Mouse (Mus musculus): ENCODE data around the gene Ptpn9. TPM values are rescaled to one million over a fixed set of nuclear protein-coding genes. Genes with fewer than 3 reads are reported as not detected.
"Not testable (repeated sequence)": the region's sequence is repeated elsewhere in the genome, so short reads cannot be mapped to it uniquely, and the experiment has no call there.

Ptpn9 gene
- 27.5 and 29.0 TPM in 2 replicates for polyA plus RNA-seq (2015; fragmentation: Nextera tagmentation; extraction: Ambion mirVana)

- WGBS = 2% methylated on average over 62 of the region's 62 CpGs
- Histone ChIP-seq H3K4me3 (peak within 1 kb of the TSS; percentile 60), H3K4me1 (peaks cover 23% of the 10 kb centered on the region), H3K4me2 (replicated peaks) (peak within 1 kb of the TSS; percentile 81), H3K9me3 (no peaks in the 10 kb centered on the region), H3K27ac (replicated peaks) (peak within 1 kb of the TSS; percentile 92), H3K36me3 (no peaks in the 10 kb centered on the region), H3K9ac (replicated peaks) (peak within 1 kb of the TSS; percentile 97), H3K27me3 (no peaks in the 10 kb centered on the region)
- ATAC-seq (replicated peaks) = peak; percentile 95
Observed at GRCm38 (mm10) chr9:56994286-56995197, at the start of gene Ptpn9. Ptpn9 (plus strand) TSS chr9:56994923.

GRCm38 (mm10) chr9:56947481-56947880 lies 47.2 kb upstream of the Ptpn9 start:
- H3K36me3 ChIP-seq; H3K4me2 ChIP-seq (replicated peaks); H3K9ac ChIP-seq (replicated peaks); H3K9me3 ChIP-seq; H3K27ac ChIP-seq (replicated peaks); ATAC-seq (replicated peaks); H3K27me3 ChIP-seq; H3K4me3 ChIP-seq: not testable (repeated sequence)
- 24% methylated on average over 3 of the region's 3 CpGs for WGBS
- H3K4me1 ChIP-seq = peaks cover 13% of the 10 kb centered on the region

- not testable (repeated sequence) for H3K27me3 ChIP-seq; H3K9ac ChIP-seq (replicated peaks); H3K36me3 ChIP-seq; H3K4me3 ChIP-seq; H3K4me2 ChIP-seq (replicated peaks); H3K27ac ChIP-seq (replicated peaks); H3K9me3 ChIP-seq; ATAC-seq (replicated peaks)
- WGBS = 88% methylated on average over 5 of the region's 5 CpGs
- H3K4me1 ChIP-seq = peaks cover 13% of the 10 kb centered on the region
Observed at GRCm38 (mm10) chr9:56948699-56949098, 46.0 kb upstream of the Ptpn9 start.

- Histone ChIP-seq H3K9ac (replicated peaks) (peak overlapping the region; percentile 35; the same call in 1 of the 2 replicates), H3K4me3 (peak overlapping the region; percentile 73), H3K27me3 (no peaks in the 10 kb centered on the region), H3K36me3 (no peaks in the 10 kb centered on the region), H3K4me1 (peaks cover 13% of the 10 kb centered on the region), H3K27ac (replicated peaks) (no peak overlapping the region), H3K4me2 (replicated peaks) (peak overlapping the region; percentile 52), H3K9me3 (no peaks in the 10 kb centered on the region)
- ATAC-seq (replicated peaks) = no peak
- WGBS = 32% methylated on average over 13 of the region's 13 CpGs
Observed at GRCm38 (mm10) chr9:56949767-56950166, 45.0 kb upstream of the Ptpn9 start.

GRCm38 (mm10) chr9:56950414-56951400 lies 44.0 kb upstream of the Ptpn9 start, which contains the start of gene Snupn:
Snupn (plus strand) TSS chr9:56950878.
- Histone ChIP-seq H3K27me3 (no peaks in the 10 kb centered on the region), H3K4me3 (peak within 1 kb of the TSS; percentile 73), H3K9ac (replicated peaks) (peak within 1 kb of the TSS; percentile 83), H3K4me2 (replicated peaks) (peak within 1 kb of the TSS; percentile 65), H3K36me3 (no peaks in the 10 kb centered on the region), H3K4me1 (peaks cover 13% of the 10 kb centered on the region), H3K9me3 (no peaks in the 10 kb centered on the region), H3K27ac (replicated peaks) (peak within 1 kb of the TSS; percentile 92)
- under 1% methylated on average over 50 of the region's 50 CpGs for WGBS
- ATAC-seq (replicated peaks) = peak; percentile 100

- Histone ChIP-seq H3K4me3 (no peak overlapping the region), H3K27me3 (no peaks in the 10 kb centered on the region), H3K27ac (replicated peaks) (no peak overlapping the region), H3K9me3 (no peaks in the 10 kb centered on the region), H3K4me2 (replicated peaks) (no peak overlapping the region), H3K9ac (replicated peaks) (no peak overlapping the region), H3K4me1 (peaks cover 13% of the 10 kb centered on the region), H3K36me3 (peaks cover 5% of the 10 kb centered on the region; the same call in 1 of the 2 replicates)
- WGBS = 95% methylated on average over 1 of the region's 1 CpGs
- ATAC-seq (replicated peaks) = no peak
Observed at GRCm38 (mm10) chr9:56953562-56953961, 41.2 kb upstream of the Ptpn9 start.

- H3K4me3 ChIP-seq = no peak overlapping the region
- H3K36me3 ChIP-seq = peaks cover 19% of the 10 kb centered on the region
- no peaks in the 10 kb centered on the region for H3K27me3 ChIP-seq
- H3K27ac ChIP-seq (replicated peaks) = no peak overlapping the region
- no peak overlapping the region for H3K9ac ChIP-seq (replicated peaks)
- no peaks in the 10 kb centered on the region for H3K4me1 ChIP-seq
- no peak for ATAC-seq (replicated peaks)
- no peaks in the 10 kb centered on the region for H3K9me3 ChIP-seq
- 89% methylated on average over 7 of the region's 7 CpGs for whole genome bisulfite sequencing
- no peak overlapping the region for H3K4me2 ChIP-seq (replicated peaks)
Observed at GRCm38 (mm10) chr9:56956966-56957675, 37.6 kb upstream of the Ptpn9 start.

- Histone ChIP-seq H3K9me3 (no peaks in the 10 kb centered on the region), H3K4me1 (no peaks in the 10 kb centered on the region), H3K4me3 (no peak overlapping the region), H3K9ac (replicated peaks) (no peak overlapping the region), H3K27me3 (no peaks in the 10 kb centered on the region), H3K4me2 (replicated peaks) (no peak overlapping the region), H3K27ac (replicated peaks) (no peak overlapping the region), H3K36me3 (peaks cover 32% of the 10 kb centered on the region)
- ATAC-seq (replicated peaks) = no peak
- WGBS = 89% methylated on average over 2 of the region's 2 CpGs
Observed at GRCm38 (mm10) chr9:56958689-56959088, 36.0 kb upstream of the Ptpn9 start.

- H3K27ac ChIP-seq (replicated peaks) = no peak overlapping the region
- H3K36me3 ChIP-seq = peaks cover 42% of the 10 kb centered on the region
- H3K9ac ChIP-seq (replicated peaks) = no peak overlapping the region
- H3K27me3 ChIP-seq = no peaks in the 10 kb centered on the region
- no peak for ATAC-seq (replicated peaks)
- H3K4me3 ChIP-seq = no peak overlapping the region
- no peak overlapping the region for H3K4me2 ChIP-seq (replicated peaks)
- 96% methylated on average over 3 of the region's 3 CpGs for WGBS
- H3K9me3 ChIP-seq = no peaks in the 10 kb centered on the region
- no peaks in the 10 kb centered on the region for H3K4me1 ChIP-seq
Observed at GRCm38 (mm10) chr9:56961591-56961990, 33.1 kb upstream of the Ptpn9 start.

- no peaks in the 10 kb centered on the region for H3K27me3 ChIP-seq
- ATAC-seq (replicated peaks) = no peak
- H3K27ac ChIP-seq (replicated peaks) = no peak overlapping the region
- peaks cover 8% of the 10 kb centered on the region; the same call in 1 of the 2 replicates for H3K36me3 ChIP-seq
- H3K9ac ChIP-seq (replicated peaks) = no peak overlapping the region
- H3K4me1 ChIP-seq = no peaks in the 10 kb centered on the region
- H3K4me3 ChIP-seq = no peak overlapping the region
- no peak overlapping the region for H3K4me2 ChIP-seq (replicated peaks)
- 93% methylated on average over 2 of the region's 2 CpGs for WGBS
- H3K9me3 ChIP-seq = no peaks in the 10 kb centered on the region
Observed at GRCm38 (mm10) chr9:56970158-56970557, 24.6 kb upstream of the Ptpn9 start.

- Histone ChIP-seq H3K4me1 (no peaks in the 10 kb centered on the region), H3K36me3 (peaks cover 5% of the 10 kb centered on the region), H3K27me3 (no peaks in the 10 kb centered on the region), H3K9ac (replicated peaks) (no peak overlapping the region), H3K4me3 (no peak overlapping the region), H3K4me2 (replicated peaks) (no peak overlapping the region), H3K27ac (replicated peaks) (no peak overlapping the region), H3K9me3 (no peaks in the 10 kb centered on the region)
- no peak for ATAC-seq (replicated peaks)
- 96% methylated on average over 8 of the region's 8 CpGs for WGBS
Observed at GRCm38 (mm10) chr9:56973960-56974524, 20.7 kb upstream of the Ptpn9 start.

All from forebrain, embryonic 15.5 days (tissue).